Mouse (Mus musculus) left cerebral cortex, adult 2 months (tissue): ENCODE data around the gene Traf7. TPM values are rescaled to one million over a fixed set of nuclear protein-coding genes. Genes with fewer than 3 reads are reported as not detected.

Experiments
- DNase-seq, 2 experiments: peaks; one replicate each; pipeline ENCODE4 v3.0.0; 2021 to 2022; ENCODE audit warnings: low spot score in 2 of 2, mixed read lengths in 1 of 2; ENCODE audit errors: extremely low spot score in 1 of 2
- H3K27ac ChIP-seq: fragments of 200-600 bp; 2 replicates; pipeline ENCODE4 v1.8.1; 2022
- H3K4me3 ChIP-seq: fragments of 200-600 bp; 2 replicates; pipeline ENCODE4 v1.8.1; 2022
- CTCF ChIP-seq: fragments of 200-600 bp; IDR thresholded peaks from 2 replicates; pipeline ENCODE4 v1.8.1; 2022; ENCODE audit warnings: antibody characterized with exemption, mild to moderate bottlenecking, moderate library complexity
- intact Hi-C: fragments of 180-260 bp; cut with DNase I; formaldehyde crosslinking; loops from one replicate; pipeline ENCODE4 v1.15.1; 2025
- total RNA-seq, 2 experiments: library from RNA; stranded (reverse); gene quantifications; 2 replicates each; pipeline ENCODE4 v1.2.3; 2021

Gene Traf7
- total RNA-seq, 2 experiments from 2014 or later = 81.3 to 85.3 TPM

DNA sequence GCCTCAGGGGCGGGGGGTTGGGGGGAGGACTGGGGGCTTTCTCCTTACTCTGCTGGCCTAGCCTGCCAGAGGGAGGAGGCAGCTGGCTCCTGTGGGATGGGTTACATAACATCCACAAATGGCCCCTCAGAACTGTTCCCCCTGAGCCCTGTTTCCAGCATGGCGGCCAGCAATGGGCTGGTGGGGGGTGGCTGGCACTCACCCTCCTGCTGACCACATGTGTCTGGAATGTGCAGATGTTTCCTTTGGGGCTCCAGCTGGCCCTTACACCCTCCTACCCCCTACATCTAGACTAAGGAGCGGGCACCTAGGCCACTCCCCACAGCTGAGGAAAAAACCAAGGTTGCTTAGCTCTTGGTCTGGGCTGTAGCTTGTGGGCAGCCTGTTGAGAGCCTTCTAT is 31.4 kb upstream of the Traf7 start:
- intact Hi-C loops = no loop called here
- H3K4me3 ChIP-seq = no peak overlapping the region
- no peak for DNase-seq
- no peak for TF ChIP-seq CTCF
- peak overlapping the region; percentile 74 for H3K27ac ChIP-seq

GRCm38 (mm10) chr17:24558600-24559099 is 30.9 kb upstream of the Traf7 start:
- DNase-seq = no peak
- no peak for TF ChIP-seq CTCF
- intact Hi-C loops = no loop called here
- Histone ChIP-seq H3K27ac (peak overlapping the region; percentile 74), H3K4me3 (no peak overlapping the region)

DNA sequence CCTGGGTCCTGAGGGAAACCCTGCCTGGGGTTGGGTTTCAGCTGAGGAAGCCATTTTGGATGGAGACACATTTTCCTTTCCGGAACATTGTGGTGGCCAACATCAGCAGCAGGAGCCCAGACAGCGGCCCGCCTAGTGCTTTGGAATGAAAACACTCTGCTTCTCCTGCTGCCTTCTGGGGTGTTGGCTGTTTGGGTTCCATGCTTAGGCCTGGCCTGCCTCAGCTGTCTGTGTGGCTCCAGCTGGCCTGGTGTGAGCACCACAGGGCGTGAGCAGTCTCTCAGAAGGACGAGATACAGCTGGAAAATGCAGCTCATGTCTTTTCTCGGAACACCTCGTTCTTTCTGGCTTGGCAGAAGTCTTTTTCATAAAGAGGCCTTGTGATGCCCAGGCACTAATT is 29.4 kb upstream of the Traf7 start:
- H3K27ac ChIP-seq = no peak overlapping the region

DNA sequence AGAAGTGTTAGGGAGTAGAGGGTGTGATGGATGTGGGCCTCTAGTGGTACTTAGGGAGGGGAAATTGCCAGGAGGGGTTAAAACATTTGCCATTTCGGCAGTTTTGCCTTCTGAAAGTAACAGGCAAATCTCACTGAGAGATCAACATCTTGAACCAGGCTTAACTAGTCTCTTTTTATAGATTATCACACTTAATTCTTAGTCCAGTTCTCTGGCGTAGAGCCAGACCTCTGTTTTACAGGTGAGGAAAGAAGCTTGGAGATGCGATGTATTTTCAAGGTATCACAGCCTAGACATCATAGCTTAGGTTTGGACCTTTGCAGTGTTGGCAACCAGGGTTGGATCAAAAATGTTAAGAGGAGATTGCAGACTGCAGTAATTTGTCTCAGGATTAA is 23.3 kb upstream of the Traf7 start:
- intact Hi-C loops = no loop called here
- no peak for DNase-seq
- Histone ChIP-seq H3K4me3 (peak overlapping the region; percentile 77), H3K27ac (peak overlapping the region; percentile 99)
- no peak for TF ChIP-seq CTCF

More for the DNA sequence above, 29.4 kb upstream of the Traf7 start:
- no peak for DNase-seq
- H3K4me3 ChIP-seq = no peak overlapping the region
- intact Hi-C loops = no loop called here
- TF ChIP-seq CTCF = no peak

- no peak; the same call in 1 of the 2 replicates for TF ChIP-seq CTCF
- intact Hi-C loops = no loop called here
- Histone ChIP-seq H3K4me3 (peak overlapping the region; percentile 77), H3K27ac (peak overlapping the region; percentile 99)
- peak; percentile 79 to 81 for DNase-seq
Measured at GRCm38 (mm10) chr17:24550416-24551049, 22.8 kb upstream of the Traf7 start.

- Histone ChIP-seq H3K4me3 (peak within 1 kb of the TSS; percentile 77), H3K27ac (peak within 1 kb of the TSS; percentile 99)
- intact Hi-C loops = loop anchor here (2.0 kb wide), 1 partner anchor 15 kb away; the partner anchor contains the start of gene Rab26
- peak; percentile 99 for DNase-seq
- no peak for TF ChIP-seq CTCF
Measured at GRCm38 (mm10) chr17:24549618-24550415, 22.1 kb upstream of the Traf7 start, which contains the start of gene Pkd1. TSS of gene Pkd1 (plus strand) at chr17:24549834.

- peak overlapping the region; percentile 93 for H3K27ac ChIP-seq
- H3K4me3 ChIP-seq = peak overlapping the region; percentile 57
- intact Hi-C loops = loop anchor here (2.0 kb wide), 1 partner anchor 14 kb away; the partner anchor contains the start of gene Rab26
- no peak for TF ChIP-seq CTCF
- DNase-seq = peak; percentile 58 to 64
Measured at GRCm38 (mm10) chr17:24548921-24549617, 21.3 kb upstream of the Traf7 start.

DNA sequence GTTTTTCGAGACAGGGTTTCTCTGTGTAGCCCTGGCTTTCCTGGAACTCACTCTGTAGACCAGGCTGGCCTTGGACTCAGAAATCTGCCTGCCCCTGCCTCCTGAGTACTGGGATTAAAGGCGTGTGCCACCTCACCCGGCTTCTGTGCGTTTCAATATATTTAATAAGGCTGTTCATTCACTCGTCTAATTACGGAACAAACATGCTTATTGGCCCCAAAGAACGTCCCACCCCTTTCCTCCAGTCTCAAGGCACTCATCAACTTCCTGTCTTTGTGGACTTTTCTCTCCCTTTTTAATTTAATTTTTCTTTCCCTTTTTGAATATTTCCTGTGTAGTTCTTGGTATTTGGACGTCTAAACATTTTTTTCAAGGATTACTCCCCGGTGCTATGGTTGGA is 20.7 kb upstream of the Traf7 start:
- intact Hi-C loops = loop anchor here (2.0 kb wide), 1 partner anchor 14 kb away; the partner anchor contains the start of gene Rab26
- H3K4me3 ChIP-seq = peak overlapping the region; percentile 57
- no peak for DNase-seq
- no peak for TF ChIP-seq CTCF
- peak overlapping the region; percentile 93 for H3K27ac ChIP-seq

GRCm38 (mm10) chr17:24546234-24546633 is 18.5 kb upstream of the Traf7 start:
- no peak for TF ChIP-seq CTCF

DNA sequence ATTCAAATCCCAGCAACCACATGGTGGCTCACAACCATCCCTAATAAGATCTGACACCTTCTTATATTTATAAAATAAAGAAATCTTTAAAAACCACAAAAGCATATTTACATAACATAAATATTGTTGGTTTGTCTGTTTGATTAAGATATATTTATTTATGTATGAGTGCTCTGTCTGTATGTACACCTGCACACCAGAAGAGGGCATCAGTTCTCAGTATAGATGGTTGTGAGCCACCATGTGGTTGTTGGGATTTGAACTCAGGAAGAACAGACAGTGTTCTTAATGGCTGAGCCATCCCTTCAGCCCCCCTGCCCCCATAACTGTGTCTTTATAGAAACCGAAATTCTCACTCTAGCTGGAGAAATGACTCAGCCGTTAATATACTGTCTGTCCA is 17.5 kb upstream of the Traf7 start:
- no peak overlapping the region for H3K4me3 ChIP-seq
- H3K27ac ChIP-seq = no peak overlapping the region
- DNase-seq = no peak
- intact Hi-C loops = no loop called here
- TF ChIP-seq CTCF = peak; percentile 18

More at GRCm38 (mm10) chr17:24546234-24546633, 18.5 kb upstream of the Traf7 start:
- no peak for DNase-seq
- H3K27ac ChIP-seq = no peak overlapping the region
- H3K4me3 ChIP-seq = no peak overlapping the region
- intact Hi-C loops = no loop called here

- no peak for TF ChIP-seq CTCF
- Histone ChIP-seq H3K27ac (no peak overlapping the region), H3K4me3 (no peak overlapping the region)
- intact Hi-C loops = no loop called here
- no peak for DNase-seq
Measured at GRCm38 (mm10) chr17:24544613-24545012, 16.9 kb upstream of the Traf7 start.
